Mouse (Mus musculus) MEL (cell line): Measurements from ENCODE around the gene Mipol1. TPM values are rescaled to one million over a fixed set of nuclear protein-coding genes. Genes with fewer than 3 reads are reported as not detected.

ENCODE experiments used
- DNase-seq: peaks from one replicate; pipeline ENCODE4 v3.0.0; 2011; ENCODE audit warnings: low read depth, low spot score
- H3K27ac ChIP-seq: 2 replicates; pipeline ENCODE4 v1.5.1; 2012; ENCODE audit warnings: low read depth, mild to moderate bottlenecking, control low read depth, low read length, moderate library complexity; ENCODE audit not compliant: control insufficient read depth
- H3K27me3 ChIP-seq, 2 experiments: fragments of 150-350 bp in 1 of 2; sonication (generic) in 1 of 2; 2 replicates each; pipeline ENCODE4 v1.6.1; 2012; ENCODE audit warnings: low read length in 2 of 2, mild to moderate bottlenecking in 2 of 2, improper control_type of control experiment in 1 of 2, moderate library complexity in 1 of 2; ENCODE audit not compliant: insufficient read depth in 2 of 2, control insufficient read depth in 1 of 2
- H3K36me3 ChIP-seq, 2 experiments: 2 replicates each; pipeline ENCODE4 v1.6.1; 2012 to 2014; ENCODE audit warnings: low read length in 2 of 2, improper control_type of control experiment in 1 of 2, inconsistent platforms in 1 of 2, mild to moderate bottlenecking in 1 of 2; ENCODE audit not compliant: insufficient read depth in 2 of 2, control insufficient read depth in 1 of 2
- H3K4me1 ChIP-seq, 2 experiments: fragments of 150-350 bp in 1 of 2; sonication (generic) in 1 of 2; 2 replicates each; pipeline ENCODE4 v1.6.1; 2012; ENCODE audit warnings: low read length in 2 of 2, improper control_type of control experiment in 1 of 2, mild to moderate bottlenecking in 1 of 2; ENCODE audit not compliant: insufficient read depth in 2 of 2, control insufficient read depth in 1 of 2
- H3K4me3 ChIP-seq, 2 experiments: fragments of 150-350 bp in 1 of 2; sonication (generic) in 1 of 2; 2 replicates each; pipeline ENCODE4 v1.5.1; 2012; ENCODE audit warnings: low read depth in 2 of 2, low read length in 2 of 2, mild to moderate bottlenecking in 2 of 2, moderate library complexity in 2 of 2, control low read depth in 1 of 2, improper control_type of control experiment in 1 of 2; ENCODE audit not compliant: control insufficient read depth in 1 of 2, insufficient read depth in 1 of 2
- H3K79me2 ChIP-seq: 2 replicates; pipeline ENCODE4 v1.6.1; 2012; ENCODE audit warnings: mild to moderate bottlenecking, low read length, moderate library complexity; ENCODE audit not compliant: control insufficient read depth, poor library complexity, insufficient read depth
- H3K9ac ChIP-seq: 2 replicates; pipeline ENCODE4 v1.6.1; 2012; ENCODE audit warnings: low read depth, mild to moderate bottlenecking, control low read depth, low read length, moderate library complexity; ENCODE audit not compliant: control insufficient read depth, poor library complexity, severe bottlenecking
- H3K9me3 ChIP-seq: fragments of 150-350 bp; sonication (generic); replicated peaks from 2 replicates; pipeline ENCODE4 v1.6.1; 2012; ENCODE audit warnings: mild to moderate bottlenecking, low read length, improper control_type of control experiment, moderate library complexity; ENCODE audit not compliant: insufficient read depth
- BHLHE40 ChIP-seq: IDR thresholded peaks from 2 replicates; pipeline ENCODE4 v1.6.1; 2012; ENCODE audit warnings: low read depth, mild to moderate bottlenecking, inconsistent platforms, low read length, improper control_type of control experiment, borderline replicate concordance
- CHD1 ChIP-seq: IDR thresholded peaks from 2 replicates; pipeline ENCODE4 v1.6.1; 2012; ENCODE audit warnings: low read depth, mild to moderate bottlenecking, inconsistent platforms, low read length, improper control_type of control experiment
- CHD2 ChIP-seq: IDR thresholded peaks from 2 replicates; pipeline ENCODE4 v1.6.1; 2011; ENCODE audit warnings: low read length, improper control_type of control experiment
- CTCF ChIP-seq, 3 experiments: IDR thresholded peaks in 2 of 3; conservative IDR thresholded peaks in 1 of 3; 2 replicates each; pipeline ENCODE4 v1.5.1; 2011 to 2012; ENCODE audit warnings: low read length in 3 of 3, low read depth in 2 of 3, mild to moderate bottlenecking in 2 of 3, improper control_type of control experiment in 1 of 3, inconsistent platforms in 1 of 3, mixed read lengths in 1 of 3, moderate library complexity in 1 of 3; ENCODE audit not compliant: control insufficient read depth in 1 of 3, insufficient read depth in 1 of 3, poor library complexity in 1 of 3, severe bottlenecking in 1 of 3
- KAT2A ChIP-seq: conservative IDR thresholded peaks from 2 replicates; pipeline ENCODE4 v1.6.1; 2012; ENCODE audit warnings: low read depth, low read length, improper control_type of control experiment, inconsistent platforms
- MAFK ChIP-seq: IDR thresholded peaks from 2 replicates; pipeline ENCODE4 v1.6.1; 2011; ENCODE audit warnings: low read depth, mild to moderate bottlenecking, low read length, improper control_type of control experiment, borderline replicate concordance
- MAX ChIP-seq: IDR thresholded peaks from 2 replicates; pipeline ENCODE4 v1.6.1; 2011; ENCODE audit warnings: low read length, improper control_type of control experiment
- MXI1 ChIP-seq: IDR thresholded peaks from 2 replicates; pipeline ENCODE4 v1.6.1; 2011; ENCODE audit warnings: mild to moderate bottlenecking, low read depth, low read length, improper control_type of control experiment
- MYB ChIP-seq: IDR thresholded peaks from 2 replicates; pipeline ENCODE4 v1.6.1; 2011; ENCODE audit warnings: mild to moderate bottlenecking, low read depth, low read length, improper control_type of control experiment
- MYC ChIP-seq: IDR thresholded peaks from 2 replicates; pipeline ENCODE4 v1.6.1; 2011; ENCODE audit warnings: low read depth, mild to moderate bottlenecking, low read length, improper control_type of control experiment, moderate library complexity
- RAD21 ChIP-seq: IDR thresholded peaks from 2 replicates; pipeline ENCODE4 v1.6.1; 2011; ENCODE audit warnings: mild to moderate bottlenecking, low read depth, low read length, improper control_type of control experiment
- SIN3A ChIP-seq: IDR thresholded peaks from 2 replicates; pipeline ENCODE4 v1.6.1; 2012; ENCODE audit warnings: low read length, improper control_type of control experiment, inconsistent platforms
- SMC3 ChIP-seq: IDR thresholded peaks from 2 replicates; pipeline ENCODE4 v1.6.1; 2011; ENCODE audit warnings: low read depth, low read length, improper control_type of control experiment
- TCF12 ChIP-seq: IDR thresholded peaks from 2 replicates; pipeline ENCODE4 v1.6.1; 2014; ENCODE audit warnings: low read depth, mild to moderate bottlenecking, inconsistent platforms, low read length, improper control_type of control experiment, moderate library complexity
- UBTF ChIP-seq: IDR thresholded peaks from 2 replicates; pipeline ENCODE4 v1.6.1; 2012; ENCODE audit warnings: low read depth, mild to moderate bottlenecking, inconsistent platforms, low read length, improper control_type of control experiment, moderate library complexity, borderline replicate concordance; ENCODE audit not compliant: insufficient read depth
- USF1 ChIP-seq: IDR thresholded peaks from 2 replicates; pipeline ENCODE4 v1.6.1; 2014; ENCODE audit warnings: low read depth, mild to moderate bottlenecking, inconsistent platforms, low read length, improper control_type of control experiment, moderate library complexity
- USF2 ChIP-seq, 2 experiments: IDR thresholded peaks; 2 replicates each; pipeline ENCODE4 v1.6.1; 2011 to 2012; ENCODE audit warnings: improper control_type of control experiment in 2 of 2, low read length in 2 of 2, borderline replicate concordance in 1 of 2, inconsistent platforms in 1 of 2, low read depth in 1 of 2, mild to moderate bottlenecking in 1 of 2; ENCODE audit not compliant: insufficient read depth in 1 of 2
- ZC3H11A ChIP-seq: IDR thresholded peaks from 2 replicates; pipeline ENCODE4 v1.6.1; 2012; ENCODE audit warnings: low read depth, mild to moderate bottlenecking, inconsistent platforms, low read length, improper control_type of control experiment
- ZNF384 ChIP-seq: IDR thresholded peaks from 2 replicates; pipeline ENCODE4 v1.6.1; 2012; ENCODE audit warnings: low read depth, mild to moderate bottlenecking, inconsistent platforms, low read length, improper control_type of control experiment
- polyA plus RNA-seq, 2 experiments: library from polyadenylated mRNA; stranded (reverse) in 1 of 2; unstranded in 1 of 2; fragments of >175 nt in 1 of 2; fragments of >200 nt in 1 of 2; gene quantifications; 2 replicates each; pipeline versions ENCODE4 v1.2.1 to v1.2.4; 2012; ENCODE audit warnings: low replicate concordance in 2 of 2, low read depth in 1 of 2; ENCODE audit not compliant: insufficient read length in 2 of 2, insufficient read depth in 1 of 2, missing spikeins in 1 of 2
- total RNA-seq: library from RNA; depleted of rRNA; stranded (reverse); fragments of 300-350 nt; gene quantifications from 2 replicates; pipeline ENCODE4 v1.2.3, GENCODE M21; 2012

The Mipol1 gene
- total and polyA plus RNA-seq, 3 experiments: 4.0 to 8.3 TPM; not detected in 1

DNA sequence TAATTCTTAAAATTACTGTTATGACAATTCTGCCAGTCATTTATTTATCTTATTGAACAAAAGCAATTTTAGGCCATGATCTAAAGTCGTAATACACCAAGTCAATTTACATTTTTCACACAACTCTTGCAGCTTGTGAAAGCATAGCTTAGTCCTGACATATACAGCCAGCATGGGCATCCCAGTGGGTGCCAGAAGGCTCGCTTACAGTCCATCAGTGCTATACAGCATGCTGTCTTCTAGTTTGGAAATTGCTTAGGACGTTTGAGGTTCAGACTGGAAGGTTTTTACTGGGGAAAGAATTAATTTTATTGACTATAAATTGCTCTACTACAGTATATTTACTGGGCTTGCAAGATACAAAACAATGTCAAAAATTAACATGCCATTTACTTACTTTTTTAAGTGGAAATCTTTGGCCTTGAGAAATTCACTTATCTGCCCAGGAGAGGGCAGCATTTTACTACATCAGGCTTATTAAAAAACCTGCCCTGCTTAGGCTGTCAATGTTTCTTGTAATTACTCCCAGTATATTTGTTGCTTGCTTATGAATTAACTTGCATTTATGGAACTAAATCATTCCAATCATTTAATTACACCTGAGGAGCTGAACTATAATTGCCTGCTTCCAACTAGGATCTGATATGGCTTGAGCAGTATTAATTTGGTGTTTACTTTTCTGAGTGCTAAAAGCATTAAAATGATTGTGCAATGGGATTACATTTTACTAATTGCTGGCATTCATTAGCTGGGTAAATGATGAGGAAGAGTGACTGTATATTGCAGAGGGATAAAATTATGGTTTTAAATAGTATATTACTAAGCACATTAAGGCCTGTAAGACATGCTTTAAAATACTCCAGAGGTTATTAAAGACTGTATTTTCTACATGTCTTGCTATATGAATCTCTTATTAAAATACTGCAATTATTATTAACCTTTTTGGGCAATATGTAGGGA, 51.2 kb downstream of the Mipol1 start:
- Histone ChIP-seq H3K79me2 (no peaks in the 10 kb centered on the region), H3K36me3 (peaks cover 0 to 2% of the 10 kb centered on the region in 2 experiments; a peak in 1 of 4 replicates), H3K27ac (no peak overlapping the region), H3K9me3 (no peaks in the 10 kb centered on the region), H3K4me3 (no peak overlapping the region), H3K27me3 (no peaks in the 10 kb centered on the region), H3K4me1 (peaks cover 0 to 5% of the 10 kb centered on the region in 2 experiments; a peak in 2 of 4 replicates), H3K9ac (no peak overlapping the region)
- TF ChIP-seq MYC (no peak), CHD2 (no peak), ZNF384 (peak; percentile 39; the same call in 1 of the 2 replicates), CHD1 (no peak), MAX (no peak), SMC3 (peak; percentile 89), MXI1 (no peak), BHLHE40 (0 out of 2 replicates have a peak, but pooled peaks have one; percentile 6), UBTF (no peak), USF2 (IDR thresholded peaks at IDR 0.05; ENCODE audit: borderline replicate concordance in 1 of 2, insufficient read depth in 1 of 2, low read depth in 1 of 2, low read length in 2 of 2) (no peak), SIN3A (no peak), MAFK (no peak), CTCF (IDR thresholded peaks at IDR 0.05 in 2 of 3, conservative IDR thresholded peaks at IDR 0.05 in 1 of 3; ENCODE audit: control insufficient read depth in 1 of 3, insufficient read depth in 1 of 3, low read depth in 2 of 3, low read length in 3 of 3, poor library complexity in 1 of 3, severe bottlenecking in 1 of 3) (peak in 2 of 3 experiments; percentile 69 to 93; a peak in 4 of 6 replicates), TCF12 (no peak), KAT2A (no peak), USF1 (no peak), RAD21 (peak; percentile 99), MYB (no peak), ZC3H11A (peak; percentile 85)
- DNase-seq: peak; percentile 87
